Mouse (Mus musculus) hindbrain, embryonic 16.5 days (tissue): ENCODE results near the gene Slc37a3. TPM values are rescaled to one million over a fixed set of nuclear protein-coding genes. Genes with fewer than 3 reads are reported as not detected.

Experiments
- ATAC-seq: fragments of 200-750 bp; cut with Nextera tagmentation; 2 replicates; pipeline ENCODE4 v1.8.0; 2017; ENCODE audit warnings: moderate TSS enrichment, moderate library complexity
- H3K27ac ChIP-seq: fragments of 300-500 bp; sonication (generic); 2 replicates; pipeline ENCODE4 v1.5.1; 2014; ENCODE audit warnings: low read depth, mild to moderate bottlenecking, control low read depth, low read length, moderate library complexity
- H3K27me3 ChIP-seq: fragments of 300-500 bp; sonication (generic); replicated peaks from 2 replicates; pipeline ENCODE4 v1.6.1; 2014; ENCODE audit warnings: low read length; ENCODE audit not compliant: control insufficient read depth, insufficient read depth
- H3K36me3 ChIP-seq: fragments of 300-500 bp; sonication (generic); 2 replicates; pipeline ENCODE4 v1.6.1; 2014; ENCODE audit warnings: mild to moderate bottlenecking, low read length, moderate library complexity, mixed read lengths; ENCODE audit not compliant: control insufficient read depth, insufficient read depth
- H3K4me1 ChIP-seq: fragments of 300-500 bp; sonication (generic); 2 replicates; pipeline ENCODE4 v1.6.1; 2014; ENCODE audit warnings: low read depth, low read length; ENCODE audit not compliant: control insufficient read depth, insufficient read depth
- H3K4me2 ChIP-seq: fragments of 300-500 bp; sonication (generic); 2 replicates; pipeline ENCODE4 v1.6.1; 2014; ENCODE audit warnings: mild to moderate bottlenecking, low read length, control low read depth, moderate library complexity
- H3K4me3 ChIP-seq: fragments of 300-500 bp; sonication (generic); 2 replicates; pipeline ENCODE4 v1.5.1; 2014; ENCODE audit warnings: mild to moderate bottlenecking, low read length, control low read depth, moderate library complexity
- H3K9ac ChIP-seq: fragments of 300-500 bp; sonication (generic); 2 replicates; pipeline ENCODE4 v1.6.1; 2014; ENCODE audit warnings: low read depth, mild to moderate bottlenecking, control low read depth, low read length, moderate library complexity
- H3K9me3 ChIP-seq: fragments of 300-500 bp; sonication (generic); 2 replicates; pipeline ENCODE4 v1.6.1; 2014; ENCODE audit warnings: mild to moderate bottlenecking, low read length, moderate library complexity; ENCODE audit not compliant: control insufficient read depth
- WGBS: fragments of 180-500 bp; shearing (Covaris S2); extraction: QIAGEN DNeasy Blood & Tissue Kit; methylation state at CpG from one replicate; pipeline ENCODE4 v1.1.7; 2014; 5-methylcytosine and 5-hydroxymethylcytosine counted together
- polyA plus RNA-seq: library from polyadenylated mRNA; unstranded; fragments of >200 nt; fragmentation: Nextera tagmentation; extraction: Ambion mirVana; gene quantifications from 2 replicates; pipeline ENCODE4 v1.2.1, GENCODE M21; 2015

Gene Slc37a3
- polyA plus RNA-seq, 1 experiment from 2014 or later = 60.1 TPM

GRCm38 (mm10) chr6:39415762-39416161 is 38.3 kb upstream of the Slc37a3 start:
- Histone ChIP-seq H3K27me3 (no peaks in the 10 kb centered on the region), H3K4me3 (no peak overlapping the region), H3K36me3 (no peaks in the 10 kb centered on the region), H3K27ac (no peak overlapping the region), H3K4me1 (peaks cover 18% of the 10 kb centered on the region), H3K9ac (no peak overlapping the region), H3K4me2 (no peak overlapping the region), H3K9me3 (no peaks in the 10 kb centered on the region)
- WGBS = 50% methylated on average over 3 of the region's 5 CpGs
- no peak for ATAC-seq

GRCm38 (mm10) chr6:39414106-39414505 is 36.6 kb upstream of the Slc37a3 start:
- ATAC-seq = peak; percentile 18; the same call in 1 of the 2 replicates
- H3K4me3 ChIP-seq = no peak overlapping the region
- H3K27me3 ChIP-seq = no peaks in the 10 kb centered on the region
- no peak overlapping the region for H3K9ac ChIP-seq
- H3K27ac ChIP-seq = no peak overlapping the region
- peaks cover 18% of the 10 kb centered on the region for H3K4me1 ChIP-seq
- WGBS = 42% methylated on average over 1 of the region's 1 CpGs
- no peak overlapping the region for H3K4me2 ChIP-seq
- H3K36me3 ChIP-seq = peaks cover 4% of the 10 kb centered on the region
- no peaks in the 10 kb centered on the region for H3K9me3 ChIP-seq

- H3K27ac ChIP-seq = no peak overlapping the region
- peaks cover 15% of the 10 kb centered on the region for H3K36me3 ChIP-seq
- no peak overlapping the region for H3K9ac ChIP-seq
- no peaks in the 10 kb centered on the region for H3K4me1 ChIP-seq
- H3K27me3 ChIP-seq = no peaks in the 10 kb centered on the region
- 92% methylated on average over 5 of the region's 5 CpGs for WGBS
- no peak overlapping the region for H3K4me2 ChIP-seq
- H3K9me3 ChIP-seq = no peaks in the 10 kb centered on the region
- no peak for ATAC-seq
- H3K4me3 ChIP-seq = no peak overlapping the region
These were observed 29.0 kb upstream of the Slc37a3 start for GRCm38 (mm10) chr6:39406480-39406879.

GRCm38 (mm10) chr6:39403136-39403535 is 25.7 kb upstream of the Slc37a3 start:
- Histone ChIP-seq H3K4me3 (no peak overlapping the region), H3K36me3 (peaks cover 27% of the 10 kb centered on the region), H3K4me2 (no peak overlapping the region), H3K4me1 (no peaks in the 10 kb centered on the region), H3K27me3 (no peaks in the 10 kb centered on the region), H3K27ac (no peak overlapping the region), H3K9ac (no peak overlapping the region), H3K9me3 (no peaks in the 10 kb centered on the region)
- 84% methylated on average over 2 of the region's 2 CpGs for WGBS
- no peak for ATAC-seq

- Histone ChIP-seq H3K27ac (no peak overlapping the region), H3K36me3 (peaks cover 35% of the 10 kb centered on the region), H3K27me3 (no peaks in the 10 kb centered on the region), H3K4me3 (no peak overlapping the region), H3K9me3 (no peaks in the 10 kb centered on the region), H3K4me1 (no peaks in the 10 kb centered on the region), H3K4me2 (no peak overlapping the region), H3K9ac (no peak overlapping the region)
- ATAC-seq = no peak
- 66% methylated on average over 7 of the region's 7 CpGs for WGBS
These were observed 22.9 kb upstream of the Slc37a3 start for GRCm38 (mm10) chr6:39400343-39400742.

GRCm38 (mm10) chr6:39398342-39398741 is 20.9 kb upstream of the Slc37a3 start:
- peaks cover 28% of the 10 kb centered on the region for H3K36me3 ChIP-seq
- 91% methylated on average over 9 of the region's 9 CpGs for WGBS

GRCm38 (mm10) chr6:39397046-39397445 is 19.6 kb upstream of the Slc37a3 start:
- ATAC-seq = no peak
- Histone ChIP-seq H3K9me3 (no peaks in the 10 kb centered on the region), H3K4me1 (no peaks in the 10 kb centered on the region), H3K9ac (no peak overlapping the region), H3K4me2 (no peak overlapping the region), H3K36me3 (peaks cover 25% of the 10 kb centered on the region), H3K4me3 (no peak overlapping the region), H3K27ac (no peak overlapping the region), H3K27me3 (no peaks in the 10 kb centered on the region)
- 95% methylated on average over 6 of the region's 6 CpGs for WGBS

More at GRCm38 (mm10) chr6:39398342-39398741, 20.9 kb upstream of the Slc37a3 start:
- Histone ChIP-seq H3K9me3 (no peaks in the 10 kb centered on the region), H3K27ac (no peak overlapping the region), H3K4me2 (no peak overlapping the region), H3K4me3 (no peak overlapping the region), H3K9ac (no peak overlapping the region), H3K4me1 (no peaks in the 10 kb centered on the region), H3K27me3 (no peaks in the 10 kb centered on the region)
- no peak for ATAC-seq

GRCm38 (mm10) chr6:39395916-39396315 is 18.4 kb upstream of the Slc37a3 start:
- WGBS = 86% methylated on average over 4 of the region's 4 CpGs
- Histone ChIP-seq H3K4me2 (no peak overlapping the region), H3K27ac (no peak overlapping the region), H3K27me3 (no peaks in the 10 kb centered on the region), H3K4me1 (no peaks in the 10 kb centered on the region), H3K4me3 (no peak overlapping the region), H3K9ac (no peak overlapping the region), H3K9me3 (no peaks in the 10 kb centered on the region), H3K36me3 (peaks cover 25% of the 10 kb centered on the region)
- ATAC-seq = no peak

GRCm38 (mm10) chr6:39395471-39395870 is 18.0 kb upstream of the Slc37a3 start:
- 0 out of 2 replicates have a peak, but pooled peaks have one; percentile 43 for ATAC-seq
- Histone ChIP-seq H3K4me1 (no peaks in the 10 kb centered on the region), H3K27ac (no peak overlapping the region), H3K9me3 (no peaks in the 10 kb centered on the region), H3K9ac (no peak overlapping the region), H3K36me3 (peaks cover 25% of the 10 kb centered on the region), H3K4me3 (no peak overlapping the region), H3K4me2 (no peak overlapping the region), H3K27me3 (no peaks in the 10 kb centered on the region)
- WGBS = 64% methylated on average over 4 of the region's 4 CpGs

- 92% methylated on average over 2 of the region's 2 CpGs for WGBS
- ATAC-seq = no peak
These were observed 12.5 kb upstream of the Slc37a3 start for GRCm38 (mm10) chr6:39389988-39390387.

More at GRCm38 (mm10) chr6:39389988-39390387, 12.5 kb upstream of the Slc37a3 start:
- peaks cover 2% of the 10 kb centered on the region; the same call in 1 of the 2 replicates for H3K36me3 ChIP-seq
- H3K4me3 ChIP-seq = no peak overlapping the region
- no peak overlapping the region for H3K27ac ChIP-seq
- no peaks in the 10 kb centered on the region for H3K27me3 ChIP-seq
- no peak overlapping the region for H3K4me2 ChIP-seq
- no peaks in the 10 kb centered on the region for H3K4me1 ChIP-seq
- H3K9me3 ChIP-seq = no peaks in the 10 kb centered on the region
- no peak overlapping the region for H3K9ac ChIP-seq
